Mouse (Mus musculus) neural tube, postnatal 0 days (tissue): ENCODE measurements around the gene Btg2. TPM values are rescaled to one million over a fixed set of nuclear protein-coding genes. Genes with fewer than 3 reads are reported as not detected.

ENCODE experiments used
- polyA plus RNA-seq: library from polyadenylated mRNA; unstranded; fragments of >200 nt; fragmentation: Nextera tagmentation; extraction: Ambion mirVana; gene quantifications from 2 replicates; pipeline ENCODE4 v1.2.1, GENCODE M21; 2015

Gene Btg2
- polyA plus RNA-seq, result 15.2 and 17.9 TPM in 2 replicates

GRCm38 (mm10) chr1:134078802-134079476 lies at the start of gene Btg2:
Btg2 (minus strand) TSS chr1:134079120.

DNA sequence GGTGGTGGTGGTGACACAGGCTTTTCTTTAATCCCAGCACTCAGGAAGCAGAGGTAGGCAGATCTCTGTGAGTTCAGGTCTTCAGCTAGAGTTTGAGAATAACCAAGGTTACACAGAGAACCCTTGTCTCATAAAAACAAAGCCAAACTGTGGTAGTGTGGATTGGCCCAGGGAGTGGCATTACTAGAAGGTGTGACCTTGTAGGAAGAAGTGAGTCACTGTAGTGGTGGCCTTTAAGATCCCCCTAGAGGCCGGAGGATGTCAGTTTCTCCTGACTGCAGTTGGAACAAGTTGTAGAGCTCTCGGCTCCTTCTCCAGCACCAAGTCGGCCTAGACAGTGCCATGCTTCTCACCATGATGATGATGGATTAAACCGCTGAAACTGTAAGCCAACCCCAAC lies 32.1 kb upstream of the Btg2 start, which contains the start of gene Chit1:
Chit1 (plus strand) TSS at position 264 of the 400 bp plus-strand sequence.

DNA sequence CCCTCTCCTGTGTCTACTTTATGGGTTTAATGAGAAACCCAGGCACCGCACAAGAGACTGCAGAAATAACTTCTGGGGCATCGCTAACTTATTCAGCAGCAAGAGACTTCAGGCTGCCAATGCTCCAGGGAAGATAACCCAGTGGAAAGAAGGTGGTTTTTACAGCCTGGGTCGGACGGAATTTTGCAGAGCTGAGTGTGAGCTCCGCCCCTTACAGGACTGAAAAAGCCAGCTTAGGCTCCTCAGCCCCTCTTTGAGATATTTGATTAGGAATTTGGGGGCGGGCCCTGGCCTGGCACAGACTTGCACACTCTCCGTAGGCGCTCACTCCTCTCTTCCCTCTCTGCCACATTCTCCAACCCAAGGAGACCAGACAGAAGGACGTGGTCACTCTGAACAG lies 41.7 kb downstream of the Btg2 start, which contains the start of gene Fmod:
Fmod (plus strand) TSS at position 83 of the 400 bp plus-strand sequence.

Other genes starting within 250 kb of the Btg2 start
- 2.3 and 3.0 TPM in 2 replicates for gene Optc, start 171.1 kb downstream of the Btg2 start, polyA plus RNA-seq
- gene Prelp, start 157.7 kb downstream of the Btg2 start, polyA plus RNA-seq, result 6.6 and 10.0 TPM in 2 replicates
- gene Fmod, start 41.9 kb downstream of the Btg2 start, polyA plus RNA-seq, result 15.7 and 28.9 TPM in 2 replicates
- 0.26 and 0.62 TPM in 2 replicates for gene Chit1, start 32.1 kb upstream of the Btg2 start, polyA plus RNA-seq
- gene Chil1, start 103.1 kb upstream of the Btg2 start, polyA plus RNA-seq, result 2.7 and 3.4 TPM in 2 replicates
- gene Mybph, start 114.3 kb upstream of the Btg2 start, polyA plus RNA-seq, result 0.12 TPM in 1 of 2 replicates, not detected in the other
- 41.1 and 46.1 TPM in 2 replicates for gene Adora1, start 156.3 kb upstream of the Btg2 start, polyA plus RNA-seq
- not detected in 2 replicates for gene Myog, start 210.9 kb upstream of the Btg2 start, polyA plus RNA-seq